Mouse (Mus musculus): ENCODE data around the gene Tekt4. TPM values are rescaled to one million over a fixed set of nuclear protein-coding genes. Genes with fewer than 3 reads are reported as not detected.

Gene Tekt4
- polyA plus RNA-seq, 1 experiment, result 1.1 TPM

GRCm38 (mm10) chr17:25472044-25472443 is 17.6 kb downstream of the Tekt4 start:
- DNase-seq (ENCODE audit: extremely low spot score in 1 of 2, low spot score in 1 of 2), result no peak

- DNase-seq (ENCODE audit: extremely low spot score in 1 of 2, low spot score in 1 of 2), result peak in 1 of 2 experiments; percentile 74
Observed at GRCm38 (mm10) chr17:25474330-25475077, 20.1 kb downstream of the Tekt4 start.

- peak in 1 of 2 experiments; percentile 86 for DNase-seq (ENCODE audit: extremely low spot score in 1 of 2, low spot score in 1 of 2)
Observed at GRCm38 (mm10) chr17:25475946-25476744, 21.7 kb downstream of the Tekt4 start.

- DNase-seq (ENCODE audit: extremely low spot score in 1 of 2, low spot score in 1 of 2), result no peak
Observed at GRCm38 (mm10) chr17:25480152-25480551, 25.7 kb downstream of the Tekt4 start.

GRCm38 (mm10) chr17:25480820-25481219 is 26.4 kb downstream of the Tekt4 start:
- DNase-seq (ENCODE audit: extremely low spot score in 1 of 2, low spot score in 1 of 2), result no peak

GRCm38 (mm10) chr17:25482092-25482491 is 27.7 kb downstream of the Tekt4 start:
- DNase-seq (ENCODE audit: extremely low spot score in 1 of 2, low spot score in 1 of 2), result no peak

GRCm38 (mm10) chr17:25497013-25497412 is 42.6 kb downstream of the Tekt4 start, which contains the start of gene Sstr5:
TSS of gene Sstr5 (minus strand) at chr17:25497288.
- DNase-seq (ENCODE audit: extremely low spot score in 1 of 2, low spot score in 1 of 2), result no peak

- DNase-seq (ENCODE audit: extremely low spot score in 1 of 2, low spot score in 1 of 2), result no peak
Observed at GRCm38 (mm10) chr17:25502599-25502998, 48.2 kb downstream of the Tekt4 start.

- DNase-seq (ENCODE audit: extremely low spot score in 1 of 2, low spot score in 1 of 2), result peak; percentile 17 to 84
Observed at GRCm38 (mm10) chr17:25507799-25508198, 53.4 kb downstream of the Tekt4 start.

- DNase-seq (ENCODE audit: extremely low spot score in 1 of 2, low spot score in 1 of 2), result peak; percentile 41 to 92
Observed at GRCm38 (mm10) chr17:25508860-25509577, 54.6 kb downstream of the Tekt4 start.

- no peak for DNase-seq (ENCODE audit: extremely low spot score in 1 of 2, low spot score in 1 of 2)
Observed at GRCm38 (mm10) chr17:25510074-25510830, 55.8 kb downstream of the Tekt4 start.

- DNase-seq (ENCODE audit: extremely low spot score in 1 of 2, low spot score in 1 of 2), result no peak
Observed at GRCm38 (mm10) chr17:25511876-25512275, 57.5 kb downstream of the Tekt4 start.

- no peak for DNase-seq (ENCODE audit: extremely low spot score in 1 of 2, low spot score in 1 of 2)
Observed at GRCm38 (mm10) chr17:25514055-25514454, 59.6 kb downstream of the Tekt4 start.

- DNase-seq (ENCODE audit: extremely low spot score in 1 of 2, low spot score in 1 of 2), result no peak
Observed at GRCm38 (mm10) chr17:25516315-25516714, 61.9 kb downstream of the Tekt4 start.

GRCm38 (mm10) chr17:25518144-25518543 is 63.7 kb downstream of the Tekt4 start:
- peak; percentile 18 to 43 for DNase-seq (ENCODE audit: extremely low spot score in 1 of 2, low spot score in 1 of 2)

- peak; percentile 14 to 17 for DNase-seq (ENCODE audit: extremely low spot score in 1 of 2, low spot score in 1 of 2)
Observed at GRCm38 (mm10) chr17:25519511-25519910, 65.1 kb downstream of the Tekt4 start.

GRCm38 (mm10) chr17:25520492-25520891 is 66.1 kb downstream of the Tekt4 start:
- no peak for DNase-seq (ENCODE audit: extremely low spot score in 1 of 2, low spot score in 1 of 2)

- no peak for DNase-seq (ENCODE audit: extremely low spot score in 1 of 2, low spot score in 1 of 2)
Observed at GRCm38 (mm10) chr17:25522080-25522479, 67.7 kb downstream of the Tekt4 start.
